Mouse (Mus musculus) heart, embryonic 11.5 days (tissue): ENCODE data around the gene Ifi203. TPM values are rescaled to one million over a fixed set of nuclear protein-coding genes. Genes with fewer than 3 reads are reported as not detected.
"Not testable (repeated sequence)": the region's sequence is repeated elsewhere in the genome, so short reads cannot be mapped to it uniquely, and the experiment has no call there.

Experiments
- ATAC-seq: fragments of 200-750 bp; cut with Nextera tagmentation; replicated peaks from 2 replicates; pipeline ENCODE4 v1.8.0; 2017; ENCODE audit warnings: moderate library complexity; ENCODE audit not compliant: insufficient number of reproducible peaks, low FRiP score, low TSS enrichment
- H3K27ac ChIP-seq: fragments of 300-500 bp; sonication (generic); 2 replicates; pipeline ENCODE4 v1.5.1; 2014; ENCODE audit warnings: mild to moderate bottlenecking, low read depth, low read length
- H3K27me3 ChIP-seq: fragments of 300-500 bp; sonication (generic); 2 replicates; pipeline ENCODE4 v1.6.1; 2014; ENCODE audit warnings: mild to moderate bottlenecking, low read length, mixed read lengths; ENCODE audit not compliant: control insufficient read depth, insufficient read depth
- H3K36me3 ChIP-seq: fragments of 300-500 bp; sonication (generic); 2 replicates; pipeline ENCODE4 v1.6.1; 2014; ENCODE audit warnings: mild to moderate bottlenecking, low read length, moderate library complexity, mixed read lengths; ENCODE audit not compliant: control insufficient read depth, insufficient read depth
- H3K4me1 ChIP-seq: fragments of 300-500 bp; sonication (generic); 2 replicates; pipeline ENCODE4 v1.6.1; 2014; ENCODE audit warnings: low read length; ENCODE audit not compliant: control insufficient read depth, insufficient read depth
- H3K4me2 ChIP-seq: fragments of 300-500 bp; sonication (generic); 2 replicates; pipeline ENCODE4 v1.6.1; 2014; ENCODE audit warnings: mild to moderate bottlenecking, moderate library complexity
- H3K4me3 ChIP-seq: fragments of 300-500 bp; sonication (generic); 2 replicates; pipeline ENCODE4 v1.5.1; 2014; ENCODE audit warnings: low read depth, low read length
- H3K9ac ChIP-seq: fragments of 300-500 bp; sonication (generic); 2 replicates; pipeline ENCODE4 v1.6.1; 2014; ENCODE audit warnings: mild to moderate bottlenecking, low read depth, low read length, moderate library complexity
- H3K9me3 ChIP-seq: fragments of 300-500 bp; sonication (generic); replicated peaks from 2 replicates; pipeline ENCODE4 v1.6.1; 2016; ENCODE audit warnings: low read length; ENCODE audit not compliant: control insufficient read depth
- WGBS: fragments of 180-500 bp; shearing (Covaris S2); extraction: QIAGEN DNeasy Blood & Tissue Kit; methylation state at CpG from one replicate; pipeline ENCODE4 v1.1.7; 2014; ENCODE audit not compliant: insufficient replicate concordance; 5-methylcytosine and 5-hydroxymethylcytosine counted together
- polyA plus RNA-seq: library from polyadenylated mRNA; unstranded; fragments of >200 nt; fragmentation: Nextera tagmentation; extraction: Ambion mirVana; gene quantifications from 2 replicates; pipeline ENCODE4 v1.2.1, GENCODE M21; 2014

Ifi203 gene
- polyA plus RNA-seq, 1 experiment from 2014 or later, result 0.31 TPM

- Histone ChIP-seq H3K9ac (no peak overlapping the region), H3K4me2 (no peak overlapping the region), H3K27ac (no peak overlapping the region), H3K4me1 (no peaks in the 10 kb centered on the region), H3K9me3 (no peaks in the 10 kb centered on the region), H3K36me3 (no peaks in the 10 kb centered on the region), H3K4me3 (no peak overlapping the region), H3K27me3 (no peaks in the 10 kb centered on the region)
- no peak for ATAC-seq
- WGBS, result 78% methylated on average over 2 of the region's 2 CpGs
These were observed 30.5 kb downstream of the Ifi203 start for GRCm38 (mm10) chr1:173911808-173912464.

- H3K9me3 ChIP-seq, H3K27ac ChIP-seq, H3K4me2 ChIP-seq, H3K36me3 ChIP-seq, H3K4me3 ChIP-seq, ATAC-seq, H3K9ac ChIP-seq, H3K27me3 ChIP-seq, H3K4me1 ChIP-seq: not testable (repeated sequence)
These were observed 34.1 kb downstream of the Ifi203 start for GRCm38 (mm10) chr1:173908390-173908789.

GRCm38 (mm10) chr1:173905885-173906284, 36.6 kb downstream of the Ifi203 start:
- not testable (repeated sequence) for H3K4me3 ChIP-seq, H3K4me1 ChIP-seq, H3K4me2 ChIP-seq, ATAC-seq, H3K36me3 ChIP-seq, H3K9me3 ChIP-seq, H3K27ac ChIP-seq, H3K9ac ChIP-seq, H3K27me3 ChIP-seq
- WGBS, result 76% methylated on average over 2 of the region's 4 CpGs

- H3K4me1 ChIP-seq, H3K4me2 ChIP-seq, H3K4me3 ChIP-seq, H3K9ac ChIP-seq, H3K36me3 ChIP-seq, H3K27me3 ChIP-seq, H3K9me3 ChIP-seq, H3K27ac ChIP-seq, ATAC-seq: not testable (repeated sequence)
These were observed 52.7 kb downstream of the Ifi203 start for GRCm38 (mm10) chr1:173889741-173890140.

- H3K4me2 ChIP-seq, H3K9me3 ChIP-seq, H3K27me3 ChIP-seq, H3K27ac ChIP-seq, H3K36me3 ChIP-seq, H3K9ac ChIP-seq, H3K4me1 ChIP-seq, H3K4me3 ChIP-seq, ATAC-seq: not testable (repeated sequence)
- 70% methylated on average over 1 of the region's 2 CpGs for WGBS
These were observed 55.3 kb downstream of the Ifi203 start for GRCm38 (mm10) chr1:173887026-173887787.

- not testable (repeated sequence) for H3K36me3 ChIP-seq, H3K27ac ChIP-seq, H3K4me2 ChIP-seq, H3K9ac ChIP-seq, ATAC-seq, H3K27me3 ChIP-seq, H3K9me3 ChIP-seq, H3K4me1 ChIP-seq, H3K4me3 ChIP-seq
- 63% methylated on average over 3 of the region's 3 CpGs for WGBS
These were observed 62.3 kb downstream of the Ifi203 start for GRCm38 (mm10) chr1:173880004-173880666.

GRCm38 (mm10) chr1:173879225-173879987, 63.1 kb downstream of the Ifi203 start:
- ATAC-seq, H3K27me3 ChIP-seq, H3K4me2 ChIP-seq, H3K9me3 ChIP-seq, H3K36me3 ChIP-seq, H3K4me1 ChIP-seq, H3K9ac ChIP-seq, H3K27ac ChIP-seq, H3K4me3 ChIP-seq: not testable (repeated sequence)
- WGBS, result 76% methylated on average over 5 of the region's 5 CpGs

- H3K4me3 ChIP-seq, H3K4me1 ChIP-seq, H3K36me3 ChIP-seq, H3K9ac ChIP-seq, H3K27me3 ChIP-seq, ATAC-seq, H3K9me3 ChIP-seq, H3K27ac ChIP-seq, H3K4me2 ChIP-seq: not testable (repeated sequence)
- WGBS, result 84% methylated on average over 6 of the region's 6 CpGs
These were observed 64.2 kb downstream of the Ifi203 start for GRCm38 (mm10) chr1:173878264-173878663.
